Mouse (Mus musculus): ENCODE data around the gene Smg6.

The Smg6 gene

DNA sequence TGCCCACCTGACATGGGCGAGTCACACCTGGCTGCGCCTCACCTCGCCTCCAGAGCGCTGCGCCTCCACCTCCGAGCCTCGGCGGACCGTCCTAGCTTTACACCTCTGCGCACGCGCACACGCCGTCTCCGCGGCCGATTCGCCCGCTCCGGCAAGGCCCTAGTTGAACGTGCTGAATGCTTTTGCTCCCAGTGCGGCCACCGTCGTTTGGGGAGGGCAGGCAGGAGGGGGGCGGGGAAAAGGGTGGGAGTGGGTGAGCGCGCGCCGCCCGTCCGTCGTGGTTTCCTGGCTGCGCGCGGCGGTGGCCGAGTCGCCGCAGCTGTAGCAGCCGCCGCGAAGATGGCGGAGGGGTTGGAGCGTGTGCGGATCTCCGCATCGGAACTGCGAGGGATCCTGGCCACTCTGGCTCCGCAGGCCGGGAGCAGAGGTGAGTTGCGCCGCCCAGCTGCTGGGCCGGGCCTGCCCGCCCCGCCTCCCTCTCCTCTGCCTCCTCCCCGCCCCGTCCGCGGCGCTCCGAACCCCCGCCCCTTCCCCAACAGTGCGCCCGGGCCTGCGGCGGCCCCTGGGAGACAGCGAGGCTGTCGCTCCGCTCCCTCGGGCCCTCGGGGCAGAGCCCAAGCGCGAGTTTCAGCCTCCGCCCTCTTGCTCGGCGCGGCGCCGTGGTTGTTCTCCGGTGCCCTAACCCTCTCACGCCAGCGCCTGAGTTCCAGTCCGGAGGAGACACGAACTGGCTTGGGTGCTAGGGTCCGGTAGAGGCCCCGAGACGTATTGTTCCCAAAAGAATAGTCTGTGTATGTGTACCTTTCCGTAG is at the start of gene Smg6, which contains the start of gene Srr:
TSS of gene Smg6 (plus strand) at position 247 of the 811 bp plus-strand sequence.
TSS of gene Srr (minus strand) at position 372 of the 811 bp plus-strand sequence.
- DNase-seq (ENCODE audit: low spot score), result peak; percentile 97

DNA sequence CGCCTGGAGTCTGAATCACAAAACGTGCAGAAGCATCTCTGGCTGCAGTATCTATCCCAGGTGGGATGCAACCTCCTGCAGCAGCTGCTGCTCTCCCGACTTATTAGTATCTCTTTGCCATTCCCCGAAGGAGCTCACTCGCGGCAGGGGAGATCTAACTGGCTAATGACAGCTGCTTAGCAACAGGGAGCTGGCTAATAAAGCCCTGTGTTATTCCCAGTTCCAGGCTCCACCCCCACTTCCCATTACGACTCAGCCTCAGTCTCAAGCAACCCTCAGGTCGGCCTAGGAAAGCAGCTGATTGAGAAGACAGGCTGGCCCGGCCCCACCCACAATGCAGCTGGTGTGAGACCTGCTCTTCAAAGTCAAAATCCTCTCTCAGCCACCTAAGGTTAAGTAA is 48.8 kb upstream of the Smg6 start:
- DNase-seq (ENCODE audit: low spot score), result peak; percentile 82

DNA sequence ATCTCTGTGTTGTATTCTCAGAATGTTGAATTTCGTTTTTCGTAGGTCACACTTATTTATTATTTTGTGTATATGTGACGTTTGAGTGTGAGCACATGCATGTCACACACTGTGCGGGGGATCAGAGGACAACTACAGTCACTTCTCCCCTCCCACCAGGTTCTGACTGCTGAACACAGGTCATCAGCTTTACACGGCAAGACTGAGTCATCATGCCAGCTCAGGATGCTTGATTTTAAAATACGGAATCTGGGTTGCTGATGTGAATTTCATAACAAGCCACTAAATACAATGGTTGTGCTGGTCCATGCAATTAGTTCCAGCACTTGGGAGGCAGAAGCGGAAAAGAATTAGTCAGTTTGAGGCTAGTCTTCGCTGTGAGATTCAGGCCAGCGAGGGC is 44.6 kb upstream of the Smg6 start:
- DNase-seq (ENCODE audit: low spot score), result no peak

DNA sequence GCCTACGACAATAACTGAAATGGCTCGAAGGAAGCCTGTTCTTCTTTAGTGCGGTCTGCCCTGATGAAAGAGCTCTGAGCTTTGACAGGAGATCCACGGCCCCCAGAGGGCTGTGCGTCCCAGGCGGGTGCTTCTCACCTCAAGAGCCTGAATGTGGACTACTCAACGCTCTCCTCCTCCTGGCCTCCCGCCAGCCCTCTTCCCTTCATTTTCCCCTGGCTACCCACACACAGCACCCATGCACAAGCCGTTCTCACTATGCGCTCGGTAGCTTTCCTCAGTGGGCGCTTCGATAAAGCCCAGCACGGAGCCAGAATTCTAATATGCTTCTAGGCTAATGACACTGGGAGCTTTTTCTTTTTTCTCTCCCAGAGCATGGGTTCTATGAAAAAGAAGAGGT is 43.6 kb upstream of the Smg6 start:
- no peak for DNase-seq (ENCODE audit: low spot score)

DNA sequence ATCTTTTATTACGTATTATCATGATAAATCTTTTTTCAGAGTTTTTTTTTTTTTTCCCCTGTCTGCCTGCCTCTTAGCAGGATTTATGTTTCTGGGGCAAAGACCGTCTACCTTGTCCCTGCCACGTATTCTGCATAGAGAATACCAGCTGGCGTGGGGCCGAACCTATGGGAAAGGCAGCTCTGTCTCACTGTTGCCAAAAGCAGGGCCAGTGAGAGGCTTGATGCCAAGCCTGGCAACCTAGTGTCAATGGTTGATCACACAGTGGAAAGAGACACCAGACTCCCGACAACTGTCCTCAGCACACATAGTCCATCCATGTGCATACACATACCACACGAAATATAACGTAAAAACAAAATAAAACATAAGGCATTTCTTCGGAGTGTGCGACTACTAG is 42.5 kb upstream of the Smg6 start:
- no peak for DNase-seq (ENCODE audit: low spot score)

DNA sequence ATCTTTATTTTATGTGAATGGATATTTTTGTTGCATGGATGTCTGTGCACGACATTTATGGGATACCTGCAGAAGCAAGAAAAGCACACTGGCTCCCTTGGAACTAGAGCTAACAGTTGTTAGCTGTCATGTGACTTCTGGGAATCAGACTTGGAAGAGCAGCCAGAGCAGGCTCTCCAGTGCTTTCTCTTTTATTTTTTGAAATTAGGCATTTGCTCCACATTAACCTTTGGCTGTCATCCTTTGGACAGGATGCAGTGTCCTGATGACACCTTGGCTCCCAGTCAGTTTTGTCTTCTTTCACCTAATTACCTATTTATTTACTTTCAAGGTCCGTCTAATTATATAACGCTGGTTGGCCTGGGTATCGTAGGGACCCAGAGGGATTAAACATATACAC is 31.0 kb upstream of the Smg6 start:
- no peak for DNase-seq (ENCODE audit: low spot score)

DNA sequence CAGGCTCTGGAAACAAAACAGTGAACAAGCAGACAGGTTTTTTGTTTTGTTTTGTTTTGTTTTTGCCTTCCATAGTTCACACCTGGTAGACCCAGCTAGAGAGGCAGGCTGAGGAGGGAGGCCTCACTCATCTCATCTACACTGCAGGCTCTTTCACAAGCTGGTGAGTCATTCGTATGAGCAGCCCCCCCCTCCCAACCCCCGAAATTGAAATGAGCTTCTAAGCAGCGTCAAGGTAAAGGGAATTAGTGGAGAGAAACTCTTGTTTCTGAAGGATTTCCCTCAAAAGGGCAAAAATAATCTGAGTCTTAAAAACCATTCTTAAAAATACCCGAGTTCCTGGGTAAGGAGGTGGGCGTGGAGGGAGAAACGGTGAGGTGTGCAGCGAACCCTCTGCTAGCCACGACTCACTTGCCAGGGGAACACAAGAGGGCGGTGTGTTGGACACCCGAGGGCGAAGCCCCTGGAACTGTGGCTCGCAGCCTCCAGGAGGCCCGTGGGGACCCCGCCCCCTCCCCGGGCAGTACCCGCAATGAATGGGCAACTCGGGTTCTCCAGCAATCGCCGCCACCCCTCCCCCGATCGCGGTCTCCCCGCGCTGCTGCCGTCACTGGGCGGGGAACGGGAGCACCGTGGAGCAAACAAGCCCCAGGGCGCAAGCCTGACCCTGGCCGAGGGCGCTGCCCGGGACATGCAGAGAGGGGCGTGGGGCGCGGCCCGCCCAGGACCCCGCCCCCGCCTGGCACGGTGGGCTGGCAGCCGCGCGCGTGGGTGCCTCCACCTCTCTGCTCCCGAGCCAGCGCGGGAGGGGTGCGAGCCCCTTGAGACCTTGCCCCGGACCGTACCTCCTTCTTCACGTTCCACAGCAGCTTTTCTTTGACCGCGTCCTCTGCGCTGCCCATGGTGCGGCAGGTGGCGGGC is 29.4 kb upstream of the Smg6 start:
- DNase-seq (ENCODE audit: low spot score), result peak; percentile 46

DNA sequence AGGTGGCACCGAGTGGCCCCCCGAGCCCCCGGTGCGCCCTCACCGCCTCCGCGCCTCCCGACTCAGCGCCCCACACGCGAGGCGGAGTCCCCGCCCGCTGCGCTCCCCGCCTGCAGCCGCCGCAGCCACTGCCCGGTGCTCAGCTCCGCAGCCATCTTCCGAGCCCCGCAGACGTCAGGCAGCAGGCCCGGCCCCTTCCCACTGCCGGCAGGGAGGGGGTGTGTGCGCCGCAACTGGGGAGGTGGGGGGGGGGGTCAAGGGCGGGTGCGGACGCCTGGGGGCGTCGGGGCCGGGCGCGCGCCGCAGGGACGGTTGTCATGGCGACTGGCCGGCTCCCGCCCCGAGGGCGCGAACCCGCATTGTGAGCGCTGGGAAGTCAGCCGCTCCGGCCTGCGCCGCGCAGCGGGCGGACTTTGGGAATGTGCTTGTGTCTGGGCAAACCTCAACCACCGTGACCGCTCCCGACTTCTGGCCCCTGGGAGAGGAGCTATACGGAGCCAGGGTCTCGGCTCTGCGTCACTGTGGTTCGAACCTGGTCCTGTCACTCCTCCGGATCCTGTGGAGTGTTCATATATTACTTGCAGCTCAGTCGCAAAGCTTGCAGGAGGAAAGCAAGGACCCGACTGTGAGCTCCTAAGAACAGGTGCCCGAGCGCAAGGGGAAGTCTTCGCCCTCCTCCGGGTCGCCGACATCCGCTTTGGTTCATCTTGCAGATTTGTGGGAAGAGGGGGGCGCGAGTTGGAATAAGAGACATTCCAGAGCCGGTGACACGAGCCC is 28.5 kb upstream of the Smg6 start, which contains the start of gene Sgsm2:
TSS of gene Sgsm2 (minus strand) at position 160 of the 777 bp plus-strand sequence.
- DNase-seq (ENCODE audit: low spot score), result peak; percentile 81

DNA sequence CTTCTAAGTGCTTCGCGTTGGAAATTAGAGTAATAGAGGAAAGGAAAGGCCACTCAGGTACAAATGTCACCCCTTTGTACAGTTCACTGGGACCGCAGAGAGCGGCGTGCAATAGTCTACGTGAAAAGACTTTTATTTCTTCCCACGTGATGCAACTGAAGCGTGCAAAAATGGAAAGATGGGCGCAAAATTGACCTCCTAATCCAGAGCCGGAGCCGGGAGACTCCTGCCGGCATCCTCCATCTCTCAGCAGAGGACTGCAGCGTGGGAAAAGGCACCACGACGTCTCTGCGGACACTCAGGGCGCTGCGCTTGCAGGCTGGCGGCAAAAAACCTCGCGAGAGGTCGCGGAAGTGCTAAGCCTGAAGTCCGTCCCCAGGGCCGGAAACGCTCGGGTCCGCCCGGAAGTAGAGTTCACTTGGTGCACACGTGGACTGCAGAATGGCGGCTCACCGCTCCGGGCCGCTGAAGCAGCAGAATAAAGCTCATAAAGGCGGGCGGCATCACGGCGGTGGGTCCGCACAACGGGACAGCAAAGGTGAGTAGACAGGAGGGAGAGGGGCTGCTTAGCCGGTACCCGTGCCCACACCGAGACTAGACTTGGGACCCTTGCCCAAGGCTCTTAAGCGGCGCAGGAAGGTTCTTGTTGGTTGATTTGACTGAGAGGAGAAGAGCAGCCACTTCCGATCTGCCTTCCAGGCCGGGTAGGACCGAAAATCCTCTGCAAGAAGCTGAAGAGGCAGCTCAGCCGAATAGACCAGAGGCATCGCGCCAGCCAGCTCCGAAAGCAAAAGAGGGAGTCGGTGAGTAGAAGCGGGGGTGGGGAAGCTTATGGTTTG is 27.7 kb upstream of the Smg6 start, which contains the start of gene Tsr1:
TSS of gene Tsr1 (plus strand) at position 394 of the 839 bp plus-strand sequence.
- peak; percentile 95 for DNase-seq (ENCODE audit: low spot score)

DNA sequence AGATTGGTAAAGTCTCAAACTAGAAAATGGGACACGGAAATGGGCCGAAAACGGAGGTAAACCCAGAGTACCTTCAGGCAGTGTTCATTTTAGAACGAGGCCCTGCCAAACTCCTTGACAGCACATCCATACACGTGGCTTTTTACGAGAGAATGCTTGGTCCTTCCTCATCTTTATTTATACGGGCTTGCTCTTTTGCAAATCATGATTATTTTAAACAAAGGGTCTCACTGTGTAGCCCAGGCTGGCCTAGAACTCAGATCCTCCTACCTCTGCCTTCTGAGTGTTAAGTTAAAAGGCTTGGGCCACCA is 27.2 kb upstream of the Smg6 start:
- no peak for DNase-seq (ENCODE audit: low spot score)

DNA sequence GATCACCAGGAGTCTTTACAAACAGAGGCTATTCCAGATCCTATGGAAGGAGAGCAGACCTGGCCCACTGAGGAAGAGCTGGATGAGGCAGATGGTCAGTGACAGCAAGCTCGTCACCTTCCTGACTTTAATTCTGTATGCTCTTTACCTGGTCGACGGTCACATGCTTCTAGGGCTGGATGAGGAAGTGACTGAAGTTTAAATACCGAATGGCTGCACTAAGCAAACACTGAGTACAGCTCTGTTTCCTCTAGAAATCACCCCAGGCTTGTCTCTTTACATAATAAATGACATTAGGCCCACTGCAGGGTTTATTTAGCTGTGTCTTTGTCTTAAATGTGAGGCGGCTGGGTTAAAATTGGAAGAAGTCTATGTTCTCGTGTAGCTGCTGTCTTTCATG is 24.1 kb upstream of the Smg6 start:
- DNase-seq (ENCODE audit: low spot score), result no peak

DNA sequence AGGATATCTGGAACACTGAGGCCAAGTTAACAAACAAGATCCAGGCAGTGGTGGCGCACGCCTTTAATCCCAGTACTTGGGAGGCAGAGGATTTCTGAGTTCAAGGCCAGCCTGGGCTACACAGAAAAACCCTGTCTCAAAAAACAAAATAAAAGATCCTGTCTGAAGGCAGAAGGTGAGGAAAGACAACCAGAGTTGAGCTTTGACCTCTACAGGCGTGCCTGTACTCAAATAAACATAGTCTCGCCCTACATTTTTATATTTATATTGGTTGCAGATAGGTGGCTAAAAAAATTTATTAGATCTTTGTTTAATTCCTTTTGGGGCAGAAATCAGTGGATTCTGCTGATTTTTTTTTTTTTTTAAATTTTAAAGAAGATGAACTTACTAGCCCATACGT is 23.2 kb upstream of the Smg6 start:
- DNase-seq (ENCODE audit: low spot score), result no peak

DNA sequence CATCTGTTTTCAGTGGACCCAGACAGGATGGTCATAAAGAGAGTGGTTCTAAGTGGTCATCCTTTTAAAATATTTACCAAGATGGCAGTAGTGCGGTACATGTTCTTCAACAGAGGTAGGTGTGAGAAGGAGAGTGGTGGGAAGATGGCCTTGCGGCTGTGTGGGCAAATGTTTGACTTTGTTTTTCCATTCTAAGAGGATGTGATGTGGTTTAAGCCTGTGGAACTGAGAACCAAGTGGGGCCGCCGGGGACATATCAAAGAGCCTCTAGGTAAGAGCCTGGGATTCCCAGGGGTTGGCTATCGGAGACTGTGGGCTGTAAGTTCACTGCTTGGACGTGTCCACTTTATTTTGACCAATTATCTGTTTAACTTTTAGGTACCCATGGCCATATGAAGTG is 17.8 kb upstream of the Smg6 start:
- DNase-seq (ENCODE audit: low spot score), result no peak

DNA sequence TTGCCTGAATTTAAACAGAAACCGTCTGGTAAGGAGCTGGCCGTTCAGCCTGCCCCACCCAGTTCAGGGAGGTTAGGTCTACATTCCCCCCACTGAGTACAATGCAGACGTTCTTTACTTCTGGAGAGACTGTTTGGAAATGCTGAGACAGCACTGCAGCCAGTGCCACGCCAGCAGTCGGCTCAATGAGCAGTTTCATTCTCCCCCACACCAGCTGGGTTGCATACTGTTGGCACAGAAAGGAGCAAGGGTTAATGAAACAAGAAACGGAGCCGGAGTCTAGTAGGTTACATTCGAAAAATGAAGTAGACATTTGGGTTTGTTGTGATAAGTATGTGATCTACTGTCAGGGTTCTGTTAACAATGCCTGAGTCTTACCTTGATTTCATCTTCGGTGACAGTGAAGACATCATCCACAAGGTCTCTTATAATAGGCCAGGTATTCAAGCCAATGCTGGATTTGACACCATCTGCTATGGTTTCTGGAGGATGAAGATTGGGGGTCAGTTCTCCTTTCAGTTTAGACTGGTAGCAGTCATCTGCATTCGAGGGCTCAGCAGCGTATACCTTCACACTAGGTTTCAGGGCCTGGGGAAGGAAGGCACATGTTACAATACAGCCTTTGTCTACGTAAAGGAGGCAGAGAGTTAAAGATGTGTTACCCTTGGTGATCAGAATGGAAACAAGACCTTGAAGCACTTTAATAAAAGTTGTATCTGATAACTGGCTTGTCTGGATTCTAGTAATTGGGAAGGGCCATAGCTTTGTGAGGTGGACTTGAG is 16.8 kb upstream of the Smg6 start:
- DNase-seq (ENCODE audit: low spot score), result no peak

DNA sequence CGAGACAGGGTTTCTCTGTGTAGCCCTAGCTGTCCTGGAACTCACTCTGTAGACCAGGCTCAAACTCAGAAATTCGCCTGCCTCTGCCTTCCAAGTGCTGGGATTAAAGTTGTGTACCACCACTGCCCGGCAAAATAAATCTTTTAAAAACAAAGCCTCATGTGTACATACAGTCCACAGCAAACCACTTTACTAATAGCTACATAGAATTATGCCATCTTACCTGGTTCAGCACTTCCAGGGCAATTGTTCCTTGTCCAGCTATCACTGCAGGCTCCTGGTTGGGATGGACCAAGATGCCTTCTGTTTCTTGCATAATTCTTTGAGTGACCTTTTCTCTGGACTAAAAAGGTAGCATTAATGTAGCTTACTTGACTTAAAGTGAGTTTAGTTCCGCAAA is 15.6 kb upstream of the Smg6 start:
- no peak for DNase-seq (ENCODE audit: low spot score)

DNA sequence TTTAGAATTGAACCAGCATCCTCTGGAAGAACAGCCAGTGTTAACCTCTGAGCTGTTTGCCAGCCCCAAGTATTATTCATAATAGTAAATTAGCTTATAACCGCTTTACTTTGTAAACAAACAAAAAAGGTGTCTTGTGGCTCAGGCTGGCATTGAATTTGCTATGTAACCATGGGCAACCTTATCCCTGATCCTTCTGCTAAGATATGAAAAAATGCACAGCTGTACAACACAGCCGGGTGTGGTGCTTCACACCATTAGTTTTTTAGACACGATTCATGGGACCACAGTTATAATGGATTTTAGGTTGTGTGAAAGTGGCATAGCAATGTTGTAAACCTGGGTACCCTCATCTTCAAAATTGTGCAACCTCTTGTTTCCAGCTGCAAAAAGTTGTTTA is 13.1 kb upstream of the Smg6 start:
- no peak for DNase-seq (ENCODE audit: low spot score)

DNA sequence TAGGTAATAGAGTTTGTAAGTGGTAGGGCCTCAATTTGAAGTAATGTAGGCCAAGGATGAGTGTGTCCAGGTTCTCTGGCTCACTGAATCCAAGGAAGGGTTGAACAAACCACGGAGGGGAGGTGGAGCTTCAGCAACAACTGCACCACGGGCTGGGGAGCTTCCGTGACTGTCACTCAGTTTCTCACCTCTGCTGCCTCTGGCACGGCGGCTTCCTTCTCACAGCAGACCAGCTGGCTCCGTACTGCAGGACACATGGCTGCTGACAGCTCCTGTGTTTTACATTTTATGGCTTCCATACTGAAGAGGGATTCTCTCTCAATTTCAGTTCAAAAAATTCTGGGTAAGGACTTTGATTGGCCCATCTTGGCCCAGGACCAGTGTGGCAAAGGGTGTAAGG is 6.4 kb upstream of the Smg6 start:
- no peak for DNase-seq (ENCODE audit: low spot score)

DNA sequence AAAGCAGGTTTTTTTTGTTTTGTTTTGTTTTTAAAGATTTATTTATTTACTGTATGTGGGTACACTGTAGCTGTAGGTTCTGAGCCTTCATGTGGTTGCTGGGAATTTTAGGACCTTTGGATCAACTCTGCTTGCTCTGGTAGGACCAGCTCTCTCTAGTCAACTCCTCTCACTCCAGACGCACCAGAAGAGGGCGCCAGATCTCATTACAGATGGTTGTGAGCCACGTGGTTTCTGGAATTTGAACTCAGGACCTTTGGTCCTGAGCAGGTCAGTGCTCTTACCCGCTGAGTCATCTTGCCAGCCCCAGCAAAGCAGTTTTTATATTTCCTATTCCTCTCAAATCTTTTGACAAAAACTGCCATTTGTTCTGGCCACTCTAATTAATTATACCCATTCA is 1.5 kb upstream of the Smg6 start:
- DNase-seq (ENCODE audit: low spot score), result peak; percentile 46

DNA sequence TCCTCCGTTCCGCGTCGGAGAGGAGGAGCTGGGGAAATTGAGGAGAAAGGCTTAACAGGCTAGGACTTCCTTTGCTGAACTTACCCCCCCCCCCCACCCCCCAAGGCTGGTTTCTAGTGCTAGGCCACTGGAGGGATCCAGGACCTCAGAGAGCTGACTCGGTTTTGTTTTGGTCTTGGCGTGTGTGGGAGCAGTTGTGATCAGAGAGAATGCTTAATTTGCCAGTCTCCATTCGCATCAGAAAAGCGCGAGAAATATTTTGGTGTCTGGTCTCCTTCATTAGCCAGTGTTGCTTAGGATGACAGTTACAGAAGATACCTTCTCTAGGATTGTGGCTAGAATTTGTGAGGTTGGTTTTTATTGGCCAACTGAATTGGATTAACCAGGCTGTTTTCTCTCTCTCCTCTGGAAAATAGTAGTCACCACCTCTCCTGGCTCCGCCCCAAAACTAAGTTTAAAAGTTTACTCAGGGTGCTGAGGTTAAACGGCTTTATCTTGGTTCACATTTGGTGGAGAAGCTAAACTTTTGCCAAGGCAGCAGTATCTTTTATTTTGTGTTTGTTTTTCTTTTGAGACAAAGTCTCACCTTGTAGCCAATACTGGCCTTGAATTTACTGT is 874 bp downstream of the Smg6 start:
- DNase-seq (ENCODE audit: low spot score), result no peak

DNA sequence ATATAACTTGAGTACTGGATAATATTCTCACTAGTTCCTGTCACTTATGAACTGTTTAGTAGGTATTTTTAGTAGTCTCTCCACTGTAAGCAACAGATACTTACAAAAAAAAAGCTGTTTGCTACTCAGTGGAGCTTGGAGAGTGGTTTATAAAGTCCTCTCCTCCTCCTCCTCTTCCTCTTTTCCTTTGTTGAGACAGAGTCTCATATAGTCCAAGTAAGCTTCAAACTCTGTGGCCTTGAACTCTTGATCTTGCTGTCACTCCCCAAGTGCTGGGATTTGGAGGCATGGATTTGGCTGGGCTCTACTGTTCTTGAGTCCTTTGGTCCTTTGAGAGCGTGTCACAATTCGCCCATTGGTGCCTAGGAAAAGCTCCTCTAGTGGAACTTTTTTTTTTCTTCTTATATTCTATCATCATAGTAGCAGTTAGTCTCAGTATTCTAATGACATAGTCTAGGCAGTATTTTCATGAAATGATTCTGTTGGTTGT is 1.7 kb downstream of the Smg6 start:
- DNase-seq (ENCODE audit: low spot score), result no peak

Data from embryo, embryonic 10.5 days (tissue).